Mouse (Mus musculus): Measurements from ENCODE around the gene Ptprt.

- TF ChIP-seq CTCF (IDR thresholded peaks at IDR 0.05; ENCODE audit: borderline replicate concordance, insufficient read depth, low read depth, low read length) (no peak), POLR2A (IDR thresholded peaks at IDR 0.05; ENCODE audit: borderline replicate concordance, insufficient read depth, low read length) (no peak)
These were observed 269.1 kb downstream of the Ptprt start for GRCm38 (mm10) chr2:162391834-162392233.

Data from cerebellum, adult 2 months (tissue).